Mouse (Mus musculus) lung, adult 2 months (tissue): ENCODE measurements at regions not wholly inside any gene's neighbourhood (a gene's known extent, or its start where the extent isn't known, plus 50 kb on each side); places are given as distances from the start of the nearest gene placed in this dataset.
A peak's percentile ranks its signal among the peaks of the same experiment; 100 is the strongest.

Experiments
- DNase-seq: peaks from one replicate; pipeline ENCODE4 v3.0.0; 2022
- H3K4me1 ChIP-seq: fragments of 200-500 bp; 2 replicates; pipeline ENCODE4 v1.6.1; 2011; ENCODE audit warnings: low read length; ENCODE audit not compliant: control insufficient read depth, insufficient read depth
- H3K4me3 ChIP-seq: fragments of 200-500 bp; replicated peaks from 2 replicates; pipeline ENCODE3; 2011; ENCODE audit warnings: low read depth, mild to moderate bottlenecking, control low read depth, low read length; ENCODE audit errors: extremely low read depth
- CTCF ChIP-seq: fragments of 200-500 bp; IDR thresholded peaks from 2 replicates; pipeline ENCODE4 v1.5.1; 2011; ENCODE audit warnings: mild to moderate bottlenecking, low read length, control low read depth; ENCODE audit not compliant: insufficient read depth
- POLR2A ChIP-seq: fragments of 200-500 bp; IDR thresholded peaks from 2 replicates; pipeline ENCODE4 v1.6.1; 2011; ENCODE audit warnings: low read depth, mild to moderate bottlenecking, control low read depth, low read length, borderline replicate concordance; ENCODE audit errors: extremely low read depth
- WGBS: fragments of 180-500 bp; shearing (Covaris S2); methylation state at CpG from one replicate; pipeline ENCODE4 v1.1.7; 2018; 5-methylcytosine and 5-hydroxymethylcytosine counted together

DNA sequence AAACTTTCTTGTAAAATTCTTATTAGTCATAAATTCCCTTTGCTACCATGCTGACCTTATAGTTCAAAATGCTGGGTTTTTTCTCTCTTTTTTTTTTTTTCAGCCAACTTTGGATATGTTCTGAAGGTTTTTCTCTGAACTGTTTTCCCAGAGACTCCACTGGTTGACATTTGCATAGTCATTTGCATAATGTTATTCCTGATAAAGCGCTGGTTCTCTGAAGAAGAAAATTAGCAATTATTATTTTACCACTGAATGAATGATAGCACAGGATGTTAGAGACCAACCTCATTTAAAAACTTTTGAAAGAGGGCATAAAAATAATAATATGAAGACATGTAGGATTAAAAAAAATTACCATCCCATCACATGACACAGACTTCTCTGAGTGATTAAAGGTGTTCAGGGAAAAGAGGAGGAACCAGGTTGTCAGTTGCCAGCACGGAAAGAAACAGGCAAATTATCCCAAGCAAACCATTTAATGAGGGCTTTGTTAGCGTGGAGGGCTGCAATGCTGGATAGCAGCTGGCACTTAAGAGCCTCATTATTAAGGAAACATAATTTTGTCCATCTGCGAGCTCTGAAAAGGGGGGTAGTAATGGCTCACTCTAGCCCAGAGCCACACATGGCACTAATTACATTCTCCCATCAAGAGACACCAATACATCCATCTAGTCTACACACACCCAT is 171.9 kb upstream of the Nabp1 start:
- no peak for TF ChIP-seq CTCF
- no peak for TF ChIP-seq POLR2A
- WGBS, result 57% methylated on average over 4 of the region's 4 CpGs

DNA sequence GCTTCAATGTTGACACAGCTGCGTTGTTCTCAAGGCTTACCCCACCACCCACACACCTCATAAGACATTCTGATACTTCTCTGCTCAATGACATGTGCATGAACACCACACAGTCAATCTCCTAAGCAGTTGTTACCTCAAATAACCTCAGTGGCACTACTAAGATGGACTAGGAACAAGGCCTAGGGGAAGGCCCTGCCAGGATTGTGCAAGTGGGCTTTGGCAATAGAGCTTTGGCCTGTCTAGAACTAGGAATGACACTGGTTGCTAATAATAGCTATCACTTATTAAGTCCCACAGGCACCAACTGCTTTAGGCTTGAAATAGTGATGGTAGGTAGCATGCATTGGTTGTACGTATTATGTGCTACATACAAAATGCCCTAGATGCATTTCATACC is 169.7 kb upstream of the Nabp1 start:
- H3K4me1 ChIP-seq, result no peaks in the 10 kb centered on the region; the same call in 1 of the 2 replicates
- H3K4me3 ChIP-seq, result no peak overlapping the region
- 56% methylated on average over 2 of the region's 2 CpGs for WGBS
- peak; percentile 16 for DNase-seq
- TF ChIP-seq CTCF (no peak), POLR2A (no peak)

More for the DNA sequence above, 171.9 kb upstream of the Nabp1 start:
- Histone ChIP-seq H3K4me3 (no peak overlapping the region), H3K4me1 (no peaks in the 10 kb centered on the region; the same call in 1 of the 2 replicates)
- DNase-seq, result no peak

DNA sequence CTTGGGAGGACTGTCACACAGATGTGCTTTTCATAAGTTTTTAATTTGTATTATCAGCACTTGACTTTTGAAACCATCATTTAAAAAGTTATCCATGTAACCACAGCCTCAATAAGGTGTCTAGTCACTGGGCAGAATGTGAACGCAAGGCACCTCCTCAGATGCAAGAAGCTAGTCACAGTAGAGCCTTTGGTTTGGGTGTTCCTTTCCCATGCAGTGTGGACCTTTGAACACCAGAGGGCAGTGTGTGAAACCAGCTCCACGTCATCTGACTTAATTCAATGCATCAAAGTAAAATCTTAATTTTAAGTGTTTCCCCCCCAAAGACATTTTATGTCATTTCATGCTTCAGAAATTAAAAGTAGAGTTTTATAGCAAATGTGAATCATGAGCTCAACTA is 166.2 kb upstream of the Nabp1 start:
- TF ChIP-seq CTCF, result peak; percentile 84
- no peak for TF ChIP-seq POLR2A
- DNase-seq, result peak; percentile 75
- H3K4me3 ChIP-seq, result no peak overlapping the region

DNA sequence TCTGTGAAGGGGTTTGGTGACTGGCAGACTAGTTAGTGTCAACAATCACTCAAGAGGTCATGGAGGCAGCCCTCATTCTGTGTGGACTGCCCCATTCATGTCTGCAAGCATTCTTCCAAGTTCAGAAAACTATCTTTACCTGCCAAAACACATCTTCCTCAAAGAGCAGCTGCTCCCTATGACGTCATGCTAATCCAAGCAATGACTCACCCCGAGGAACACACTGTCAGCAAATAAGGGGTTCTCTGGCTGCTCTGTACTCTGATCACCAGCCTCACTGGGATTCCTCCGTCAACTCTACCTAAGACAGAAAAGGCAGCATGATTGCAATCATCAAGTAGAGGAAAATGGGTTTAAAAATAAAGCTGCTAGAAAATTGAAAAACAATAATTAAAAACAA is 165.4 kb upstream of the Nabp1 start:
- WGBS, result 20% methylated on average over 3 of the region's 3 CpGs
- Histone ChIP-seq H3K4me3 (no peak overlapping the region), H3K4me1 (no peaks in the 10 kb centered on the region)
- TF ChIP-seq POLR2A (no peak), CTCF (no peak)
- DNase-seq, result no peak

More for the DNA sequence above, 166.2 kb upstream of the Nabp1 start:
- WGBS, result 11% methylated on average over 2 of the region's 2 CpGs
- no peaks in the 10 kb centered on the region; the same call in 1 of the 2 replicates for H3K4me1 ChIP-seq

DNA sequence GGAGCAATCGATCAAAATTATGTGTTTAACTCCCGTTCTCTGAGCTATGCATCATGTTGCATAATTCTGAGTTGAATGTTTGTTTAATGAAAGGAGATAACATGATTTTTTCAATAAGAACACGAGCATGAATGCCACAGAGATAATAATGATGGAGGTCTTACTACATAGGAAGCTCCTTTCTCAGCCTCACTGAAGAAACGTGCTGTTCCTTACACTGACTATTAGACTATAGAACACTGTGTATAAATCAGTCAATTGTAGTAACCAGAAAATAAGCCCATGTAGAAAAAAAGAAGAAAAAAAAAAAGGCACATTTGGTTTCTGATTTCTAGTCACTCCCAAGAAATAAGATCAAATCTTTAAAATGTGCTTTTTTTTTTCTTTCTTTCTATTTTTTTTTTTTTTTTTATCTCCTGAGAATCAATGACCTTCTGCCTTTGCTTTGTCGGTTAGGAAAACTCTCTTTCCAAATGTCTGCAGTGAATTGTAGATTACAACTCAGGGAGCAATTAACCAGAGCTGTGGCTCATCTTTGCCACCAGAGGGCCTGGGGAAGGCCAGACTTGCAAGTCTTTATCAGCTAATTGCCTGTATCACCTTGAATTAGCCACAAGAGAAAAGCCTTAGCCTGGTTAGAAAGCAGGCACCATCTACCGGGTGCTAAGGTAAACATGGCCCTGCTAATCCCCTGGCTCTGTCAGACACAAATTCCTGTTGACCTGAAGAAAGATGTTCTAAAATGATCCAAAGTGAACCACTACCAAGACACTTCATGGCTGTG is 160.5 kb upstream of the Nabp1 start:
- WGBS, result 58% methylated on average over 6 of the region's 6 CpGs
- Histone ChIP-seq H3K4me1 (no peaks in the 10 kb centered on the region), H3K4me3 (no peak overlapping the region)
- DNase-seq, result no peak
- TF ChIP-seq POLR2A, result no peak
- TF ChIP-seq CTCF, result 0 out of 2 replicates have a peak, but pooled peaks have one; percentile 14

DNA sequence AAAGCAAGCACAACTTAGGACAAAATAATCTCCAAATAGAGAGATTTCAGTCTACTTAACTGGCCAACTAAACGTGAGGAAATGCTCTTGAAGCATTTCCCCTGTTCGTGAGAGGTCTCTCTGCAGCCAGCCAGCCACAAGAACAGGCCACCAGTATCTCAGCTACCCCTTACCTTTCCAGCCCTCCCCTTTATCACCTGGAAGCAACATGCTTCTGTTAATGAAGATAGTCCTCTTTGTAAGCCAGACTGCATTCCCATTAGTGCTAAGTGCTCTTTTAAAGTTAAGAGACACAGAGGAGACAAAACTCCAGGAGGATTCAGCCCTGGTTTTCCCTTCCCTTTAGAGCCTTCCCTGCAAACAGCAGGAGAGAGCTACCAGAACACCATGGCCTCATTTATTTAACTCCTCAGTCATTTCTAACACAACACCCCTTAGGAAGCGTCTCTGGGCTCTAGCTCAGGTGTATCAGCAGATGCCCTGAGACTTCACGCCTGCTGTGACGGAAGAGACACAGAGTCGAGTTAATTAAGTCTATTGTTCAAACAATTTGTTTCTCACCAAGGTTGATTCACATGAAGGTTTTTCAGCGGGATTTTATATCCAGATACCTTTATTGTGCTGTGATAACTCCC is 157.8 kb upstream of the Nabp1 start:
- 65% methylated on average over 7 of the region's 7 CpGs for WGBS
- Histone ChIP-seq H3K4me1 (no peaks in the 10 kb centered on the region), H3K4me3 (no peak overlapping the region)
- TF ChIP-seq POLR2A, result no peak
- no peak for TF ChIP-seq CTCF
- DNase-seq, result no peak

DNA sequence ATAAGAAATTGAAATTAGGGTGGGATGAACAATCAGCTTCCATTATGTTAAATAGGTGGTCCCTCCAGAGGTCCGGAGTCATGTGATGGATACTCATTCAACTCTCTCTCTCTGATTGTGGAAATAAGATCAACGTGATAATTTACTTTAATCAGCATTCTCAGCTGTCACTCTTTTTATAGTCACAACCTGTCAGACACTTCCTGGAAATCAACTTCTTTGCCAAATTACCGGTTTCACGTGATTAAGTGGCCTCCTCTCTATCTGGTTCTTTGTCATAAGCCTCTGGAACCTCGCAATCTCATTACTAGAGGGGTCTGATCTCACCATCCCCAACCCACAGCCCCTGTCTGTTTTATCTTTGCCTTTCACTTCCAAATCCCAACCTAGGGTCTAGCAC is 155.6 kb upstream of the Nabp1 start:
- no peak overlapping the region for H3K4me3 ChIP-seq
- no peaks in the 10 kb centered on the region for H3K4me1 ChIP-seq
- 49% methylated on average over 5 of the region's 5 CpGs for WGBS
- DNase-seq, result no peak
- TF ChIP-seq POLR2A (no peak), CTCF (no peak)

DNA sequence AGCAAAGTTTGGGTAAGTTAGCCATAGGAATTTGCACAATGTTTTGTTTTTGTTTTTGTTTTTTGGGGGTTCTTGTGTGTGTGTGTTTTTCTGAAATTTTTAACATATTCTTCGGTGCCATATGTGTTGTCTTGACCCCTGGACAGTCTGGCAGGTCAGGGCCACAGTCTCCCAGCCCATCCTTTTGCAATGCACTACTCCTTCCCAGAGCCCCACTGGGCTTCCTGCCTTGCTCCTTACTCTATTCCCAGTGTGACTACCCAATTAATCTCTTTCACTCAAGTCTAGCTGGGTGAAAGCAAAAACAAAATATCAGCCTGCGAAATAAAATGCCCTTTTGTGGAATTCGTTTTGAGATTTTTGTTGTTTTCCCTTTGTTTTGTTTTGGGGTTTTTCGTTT is 154.6 kb upstream of the Nabp1 start:
- DNase-seq, result no peak
- H3K4me1 ChIP-seq, result no peaks in the 10 kb centered on the region
- TF ChIP-seq CTCF, result no peak
- TF ChIP-seq POLR2A, result no peak
- H3K4me3 ChIP-seq, result no peak overlapping the region
- 74% methylated on average over 4 of the region's 4 CpGs for WGBS

DNA sequence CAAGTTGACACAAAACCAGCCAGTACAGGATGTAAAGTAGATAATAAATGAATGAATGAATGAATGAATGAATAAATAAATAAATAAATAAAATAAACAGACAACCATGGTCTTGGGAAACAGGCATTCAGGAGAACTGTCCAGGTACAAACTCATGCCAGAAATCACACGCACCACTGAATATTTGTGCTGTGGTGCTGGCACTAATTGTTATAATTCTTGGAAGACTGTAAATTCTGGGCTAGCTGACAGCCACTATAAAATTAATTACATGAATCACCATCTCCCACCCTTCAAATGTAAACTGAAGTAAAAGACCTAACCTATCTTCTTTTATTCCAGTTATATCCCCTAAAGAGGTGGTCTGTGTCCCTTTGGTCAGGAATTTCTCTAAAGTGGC is 151.6 kb upstream of the Nabp1 start:
- DNase-seq, result no peak
- Histone ChIP-seq H3K4me1 (no peaks in the 10 kb centered on the region), H3K4me3 (no peak overlapping the region)
- 69% methylated on average over 1 of the region's 1 CpGs for WGBS
- TF ChIP-seq POLR2A (no peak), CTCF (no peak)
